Mouse (Mus musculus) CH12.LX (cell line): ENCODE results near the gene Ucp2. TPM values are rescaled to one million over a fixed set of nuclear protein-coding genes. Genes with fewer than 3 reads are reported as not detected.

ENCODE experiments used
- DNase-seq: peaks from one replicate; pipeline ENCODE4 v3.0.0-alpha.2; 2013; ENCODE audit errors: extremely low read depth
- H3K27ac ChIP-seq: 2 replicates; pipeline ENCODE4 v1.5.1; 2012; ENCODE audit warnings: low read depth, mild to moderate bottlenecking, control low read depth, moderate library complexity; ENCODE audit not compliant: insufficient read depth
- H3K27me3 ChIP-seq: replicated peaks from 2 replicates; pipeline ENCODE3; 2012; ENCODE audit warnings: inconsistent platforms
- H3K36me3 ChIP-seq, 2 experiments: replicated peaks in 1 of 2; 2 replicates each; pipeline versions ENCODE3 to v1.6.1; 2012; ENCODE audit warnings: inconsistent platforms in 1 of 2, low read length in 1 of 2, mild to moderate bottlenecking in 1 of 2, mixed read lengths in 1 of 2, moderate library complexity in 1 of 2; ENCODE audit not compliant: control insufficient read depth in 1 of 2, insufficient read depth in 1 of 2
- H3K4me1 ChIP-seq, 2 experiments: 2 replicates each; pipeline ENCODE4 v1.6.1; 2012; ENCODE audit warnings: inconsistent platforms in 1 of 2, moderate library complexity in 1 of 2; ENCODE audit not compliant: insufficient read depth in 2 of 2, control insufficient read depth in 1 of 2
- H3K4me2 ChIP-seq: 2 replicates; pipeline ENCODE4 v1.6.1; 2012; ENCODE audit warnings: low read depth, mild to moderate bottlenecking, control low read depth; ENCODE audit not compliant: poor library complexity, insufficient read depth, severe bottlenecking
- H3K4me3 ChIP-seq, 3 experiments: fragments of 150-350 bp in 1 of 3; sonication (generic) in 1 of 3; replicated peaks in 1 of 3; 2 replicates each; pipeline versions ENCODE3 to v1.5.1; 2011 to 2012; ENCODE audit warnings: low read depth in 2 of 3, low read length in 2 of 3, mild to moderate bottlenecking in 2 of 3, moderate library complexity in 2 of 3, control low read depth in 1 of 3, improper control_type of control experiment in 1 of 3, inconsistent platforms in 1 of 3, mixed read lengths in 1 of 3; ENCODE audit not compliant: poor library complexity in 1 of 3
- H3K79me2 ChIP-seq: replicated peaks from 2 replicates; pipeline ENCODE4 v1.6.1; 2012; ENCODE audit warnings: mild to moderate bottlenecking, moderate library complexity; ENCODE audit not compliant: control insufficient read depth, poor library complexity, insufficient read depth, severe bottlenecking; ENCODE audit errors: extremely low read depth
- H3K9ac ChIP-seq: 2 replicates; pipeline ENCODE4 v1.6.1; 2012; ENCODE audit warnings: low read depth, mild to moderate bottlenecking, control low read depth, moderate library complexity; ENCODE audit not compliant: insufficient read depth
- H3K9me3 ChIP-seq: replicated peaks from 2 replicates; pipeline ENCODE3; 2012; ENCODE audit warnings: low read length, inconsistent platforms, mixed read lengths
- BHLHE40 ChIP-seq: IDR thresholded peaks from 2 replicates; pipeline ENCODE4 v1.6.1; 2011; ENCODE audit warnings: mild to moderate bottlenecking, low read depth, low read length, improper control_type of control experiment
- CHD2 ChIP-seq: IDR thresholded peaks from 2 replicates; pipeline ENCODE4 v1.6.1; 2011; ENCODE audit warnings: low read length, improper control_type of control experiment
- E2F4 ChIP-seq: IDR thresholded peaks from 2 replicates; pipeline ENCODE4 v1.6.1; 2011; ENCODE audit warnings: low read depth, low read length, improper control_type of control experiment; ENCODE audit not compliant: insufficient replicate concordance
- ELF1 ChIP-seq: IDR thresholded peaks from 2 replicates; pipeline ENCODE4 v1.6.1; 2014; ENCODE audit warnings: low read depth, mild to moderate bottlenecking, inconsistent platforms, low read length, improper control_type of control experiment
- GABPA ChIP-seq: IDR thresholded peaks from 2 replicates; pipeline ENCODE4 v1.6.1; 2012; ENCODE audit warnings: low read depth, low read length, improper control_type of control experiment, inconsistent platforms; ENCODE audit not compliant: insufficient replicate concordance
- HCFC1 ChIP-seq: IDR thresholded peaks from 2 replicates; pipeline ENCODE4 v1.6.1; 2012; ENCODE audit warnings: low read depth, mild to moderate bottlenecking, inconsistent platforms, low read length, improper control_type of control experiment
- IRF4 ChIP-seq: IDR thresholded peaks from 2 replicates; pipeline ENCODE4 v1.6.1; 2014; ENCODE audit warnings: low read depth, mild to moderate bottlenecking, inconsistent platforms, low read length, improper control_type of control experiment
- JUND ChIP-seq: conservative IDR thresholded peaks from 2 replicates; pipeline ENCODE4 v1.6.1; 2011; ENCODE audit warnings: low read depth, low read length, improper control_type of control experiment
- KAT2A ChIP-seq: IDR thresholded peaks from 2 replicates; pipeline ENCODE4 v1.6.1; 2012; ENCODE audit warnings: low read length, improper control_type of control experiment, inconsistent platforms; ENCODE audit not compliant: insufficient replicate concordance
- MAFK ChIP-seq: IDR thresholded peaks from 2 replicates; pipeline ENCODE4 v1.6.1; 2011; ENCODE audit warnings: low read length, improper control_type of control experiment; ENCODE audit not compliant: insufficient replicate concordance
- MAX ChIP-seq: IDR thresholded peaks from 2 replicates; pipeline ENCODE4 v1.6.1; 2011; ENCODE audit warnings: low read length, improper control_type of control experiment
- MAZ ChIP-seq: IDR thresholded peaks from 2 replicates; pipeline ENCODE4 v1.6.1; 2012; ENCODE audit warnings: low read depth, mild to moderate bottlenecking, inconsistent platforms, low read length, improper control_type of control experiment, moderate library complexity
- MEF2A ChIP-seq: IDR thresholded peaks from 2 replicates; pipeline ENCODE4 v1.6.1; 2014; ENCODE audit warnings: low read depth, mild to moderate bottlenecking, inconsistent platforms, low read length, improper control_type of control experiment, borderline replicate concordance
- MYC ChIP-seq: IDR thresholded peaks from 2 replicates; pipeline ENCODE4 v1.6.1; 2011; ENCODE audit warnings: low read depth, mild to moderate bottlenecking, improper control_type of control experiment, low read length
- PAX5 ChIP-seq: IDR thresholded peaks from 2 replicates; pipeline ENCODE4 v1.6.1; 2012; ENCODE audit warnings: low read length, inconsistent platforms, mixed read lengths
- POLR2A ChIP-seq: IDR thresholded peaks from 2 replicates; pipeline ENCODE4 v1.6.1; 2011; ENCODE audit warnings: low read depth, mild to moderate bottlenecking, improper control_type of control experiment, low read length
- RCOR1 ChIP-seq: conservative IDR thresholded peaks from 2 replicates; pipeline ENCODE4 v1.6.1; 2012; ENCODE audit warnings: low read depth, mild to moderate bottlenecking, inconsistent platforms, low read length, improper control_type of control experiment
- SIN3A ChIP-seq: IDR thresholded peaks from 2 replicates; pipeline ENCODE4 v1.6.1; 2012; ENCODE audit warnings: low read length, improper control_type of control experiment, inconsistent platforms
- TBP ChIP-seq: conservative IDR thresholded peaks from 2 replicates; pipeline ENCODE4 v1.6.1; 2011; ENCODE audit warnings: low read depth, low read length, improper control_type of control experiment
- TCF12 ChIP-seq: IDR thresholded peaks from 2 replicates; pipeline ENCODE4 v1.6.1; 2014; ENCODE audit warnings: low read depth, mild to moderate bottlenecking, inconsistent platforms, low read length, improper control_type of control experiment
- UBTF ChIP-seq: IDR thresholded peaks from 2 replicates; pipeline ENCODE4 v1.6.1; 2012; ENCODE audit warnings: low read depth, mild to moderate bottlenecking, inconsistent platforms, low read length, improper control_type of control experiment, moderate library complexity
- USF1 ChIP-seq: IDR thresholded peaks from 2 replicates; pipeline ENCODE4 v1.6.1; 2014; ENCODE audit warnings: low read depth, mild to moderate bottlenecking, inconsistent platforms, low read length, improper control_type of control experiment
- USF2 ChIP-seq: conservative IDR thresholded peaks from 2 replicates; pipeline ENCODE4 v1.6.1; 2011; ENCODE audit warnings: low read depth, low read length, improper control_type of control experiment
- ZC3H11A ChIP-seq: IDR thresholded peaks from 2 replicates; pipeline ENCODE4 v1.6.1; 2012; ENCODE audit warnings: low read depth, mild to moderate bottlenecking, inconsistent platforms, low read length, improper control_type of control experiment
- ZKSCAN1 ChIP-seq: IDR thresholded peaks from 2 replicates; pipeline ENCODE4 v1.6.1; 2012; ENCODE audit warnings: low read depth, inconsistent platforms, low read length, improper control_type of control experiment, borderline replicate concordance
- ZMIZ1 ChIP-seq: IDR thresholded peaks from 2 replicates; pipeline ENCODE4 v1.6.1; 2012; ENCODE audit warnings: low read depth, mild to moderate bottlenecking, inconsistent platforms, low read length, improper control_type of control experiment
- ZNF384 ChIP-seq: IDR thresholded peaks from 2 replicates; pipeline ENCODE4 v1.6.1; 2012; ENCODE audit warnings: low read depth, low read length, improper control_type of control experiment, inconsistent platforms
- dilution Hi-C: fragments of 300-500 bp; cut with MboI; formaldehyde crosslinking; loops from 2 replicates; pipeline ENCODE4 v1.14.3; 2020; ENCODE audit warnings: low sequenced_read_pairs; ENCODE audit not compliant: extremely low pct_unique_long_range_greater_than_20kb, extremely low pct_ligation_motif_present
- in situ Hi-C: fragments of 300-500 bp; cut with MboI; formaldehyde crosslinking; loops from 3 replicates; pipeline ENCODE4 v1.14.3; 2019; ENCODE audit warnings: low sequenced_read_pairs, low pct_ligation_motif_present, low pct_unique_long_range_greater_than_20kb, mixed read lengths
- polyA plus RNA-seq: library from polyadenylated mRNA; unstranded; fragments of >175 nt; gene quantifications from 2 replicates; pipeline ENCODE4 v1.2.1, GENCODE M21; 2012; ENCODE audit warnings: low read depth; ENCODE audit not compliant: insufficient read length
- total RNA-seq, 2 experiments: library from RNA; depleted of rRNA; stranded (reverse); fragments of 300-350 nt in 1 of 2; fragments of >200 nt in 1 of 2; gene quantifications; 2 replicates each; pipeline ENCODE4 v1.2.3; 2012 to 2014

The Ucp2 gene
- total and polyA plus RNA-seq, 3 experiments = 131 to 635 (median 131) TPM

DNA sequence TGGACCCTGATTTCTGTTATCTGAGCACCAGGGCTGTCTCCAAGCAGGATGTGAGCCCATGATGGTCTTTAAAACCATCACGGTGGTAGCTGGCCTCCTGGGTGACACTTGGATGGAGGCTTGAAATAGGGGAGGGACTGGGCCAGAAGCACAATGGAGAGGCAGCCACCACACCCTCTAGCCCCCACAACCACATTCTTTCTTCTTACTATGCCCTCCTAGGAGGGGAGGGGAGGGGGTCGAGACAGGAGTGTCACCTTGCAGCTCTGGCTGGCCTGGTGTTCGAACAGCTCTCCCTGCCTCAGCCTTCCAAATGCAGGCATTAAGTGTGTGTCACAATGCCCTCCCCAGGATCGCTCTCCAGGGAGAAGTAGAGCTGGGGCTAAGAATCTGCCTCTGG lies 4.3 kb downstream of the Ucp2 start:
- Histone ChIP-seq H3K9ac (no peak overlapping the region), H3K9me3 (no peaks in the 10 kb centered on the region), H3K27me3 (no peaks in the 10 kb centered on the region), H3K27ac (no peak overlapping the region), H3K4me3 (no peak overlapping the region), H3K79me2 (peaks cover 25% of the 10 kb centered on the region), H3K4me2 (no peak overlapping the region), H3K36me3 (peaks cover 44 to 68% of the 10 kb centered on the region in 2 experiments)
- dilution Hi-C loops = no loop called here
- DNase-seq = no peak
- TF ChIP-seq TCF12 (no peak), HCFC1 (no peak), BHLHE40 (no peak), CHD2 (no peak), GABPA (no peak), ZMIZ1 (no peak), RCOR1 (no peak)
- TF ChIP-seq, all 38 proteins: peak for 0
- H3K4me1 ChIP-seq = peaks cover 12 to 63% of the 10 kb centered on the region in 2 experiments
- in situ Hi-C loops = no loop called here

DNA sequence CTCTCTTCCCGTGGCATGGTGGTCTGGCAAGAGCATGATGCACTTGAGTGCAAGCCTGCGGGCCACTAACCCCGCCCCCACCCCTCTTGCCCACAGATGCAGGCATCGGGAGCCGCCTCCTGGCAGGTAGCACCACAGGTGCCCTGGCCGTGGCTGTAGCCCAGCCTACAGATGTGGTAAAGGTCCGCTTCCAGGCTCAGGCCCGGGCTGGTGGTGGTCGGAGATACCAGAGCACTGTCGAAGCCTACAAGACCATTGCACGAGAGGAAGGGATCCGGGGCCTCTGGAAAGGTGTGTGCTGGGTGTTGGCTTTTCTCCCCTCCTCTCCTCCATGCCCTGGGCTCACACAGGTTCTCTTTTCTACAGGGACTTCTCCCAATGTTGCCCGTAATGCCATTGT lies 4.8 kb downstream of the Ucp2 start:
- DNase-seq = no peak
- Histone ChIP-seq H3K27me3 (no peaks in the 10 kb centered on the region), H3K9ac (no peak overlapping the region), H3K4me1 (peaks cover 15 to 67% of the 10 kb centered on the region in 2 experiments), H3K4me2 (no peak overlapping the region), H3K36me3 (peaks cover 44 to 73% of the 10 kb centered on the region in 2 experiments), H3K9me3 (no peaks in the 10 kb centered on the region), H3K79me2 (peaks cover 25% of the 10 kb centered on the region), H3K4me3 (no peak overlapping the region), H3K27ac (no peak overlapping the region)
- TF ChIP-seq TBP (no peak), SIN3A (no peak), RCOR1 (no peak), ZKSCAN1 (no peak), MYC (no peak), MAX (no peak), MEF2A (no peak), CHD2 (no peak), E2F4 (no peak)
- in situ Hi-C loops (no loop called here), dilution Hi-C loops (no loop called here)

DNA sequence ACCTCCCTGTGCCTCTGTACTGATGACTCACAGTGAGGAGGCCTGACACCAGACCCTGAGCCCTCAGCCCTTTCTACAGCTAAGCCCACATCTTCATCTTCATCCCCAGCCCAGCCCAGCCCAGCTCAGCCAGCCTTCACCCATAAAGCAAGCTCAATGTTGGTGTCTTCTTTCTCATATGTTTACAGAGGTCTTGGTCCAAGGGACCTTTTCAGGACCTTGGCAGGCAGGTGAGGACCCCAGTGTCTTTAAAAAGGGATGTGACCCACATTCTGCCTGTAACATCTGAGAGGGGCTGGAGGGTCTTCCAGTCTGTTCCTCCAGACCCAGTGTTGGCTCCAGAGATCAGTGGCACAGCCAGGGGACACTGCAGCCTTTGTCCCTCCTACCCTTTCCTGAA lies 6.3 kb downstream of the Ucp2 start:
- dilution Hi-C loops (no loop called here), in situ Hi-C loops (no loop called here)
- Histone ChIP-seq H3K4me1 (peaks cover 23 to 82% of the 10 kb centered on the region in 2 experiments), H3K36me3 (peaks cover 44 to 84% of the 10 kb centered on the region in 2 experiments), H3K9ac (no peak overlapping the region), H3K4me2 (no peak overlapping the region), H3K27ac (no peak overlapping the region), H3K4me3 (no peak overlapping the region), H3K27me3 (no peaks in the 10 kb centered on the region), H3K9me3 (no peaks in the 10 kb centered on the region), H3K79me2 (peaks cover 15% of the 10 kb centered on the region; the same call in 1 of the 2 replicates)
- DNase-seq = no peak
- TF ChIP-seq PAX5 (no peak), UBTF (no peak), MAZ (no peak), USF2 (no peak), MAX (no peak), RCOR1 (no peak), ZC3H11A (no peak), KAT2A (no peak), JUND (no peak), MAFK (no peak), POLR2A (no peak), ELF1 (no peak), IRF4 (no peak), USF1 (no peak), ZNF384 (no peak)
